Mouse (Mus musculus) embryonic fibroblast, embryonic 13.5 days (primary cell): ENCODE data around the gene Fuk.

Experiments
- CTCF ChIP-seq: IDR thresholded peaks from 2 replicates; pipeline ENCODE4 v1.5.1; 2011; ENCODE audit warnings: mild to moderate bottlenecking, control low read depth, low read length, moderate library complexity, borderline replicate concordance; ENCODE audit not compliant: insufficient read depth
- POLR2A ChIP-seq: IDR thresholded peaks from 2 replicates; pipeline ENCODE4 v1.6.1; 2011; ENCODE audit warnings: low read depth, mild to moderate bottlenecking, control low read depth, low read length, moderate library complexity

DNA sequence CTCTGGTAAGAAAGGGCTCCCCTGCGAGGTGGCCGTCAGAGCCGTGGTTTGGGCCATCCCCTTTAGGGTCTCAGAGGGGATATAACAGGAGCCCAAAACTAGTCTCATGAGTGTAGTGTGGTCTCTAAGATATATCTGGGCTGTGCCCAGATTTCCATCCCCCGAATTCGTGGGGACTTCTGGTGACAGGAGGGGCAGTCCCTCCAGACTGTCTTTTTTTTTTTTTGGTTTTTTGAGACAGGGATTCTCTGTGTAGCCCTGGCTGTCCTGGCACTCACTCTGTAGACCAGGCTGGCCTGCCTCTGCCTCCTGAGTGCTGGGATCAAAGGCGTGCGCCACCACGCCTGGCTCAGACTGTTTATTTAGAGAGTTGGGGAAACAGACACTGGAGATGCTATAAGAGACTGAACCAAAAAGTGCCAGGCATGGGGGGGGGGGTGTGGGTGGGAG is 23.4 kb upstream of the Fuk start:
- TF ChIP-seq CTCF (no peak), POLR2A (no peak)
